Mouse (Mus musculus): ENCODE measurements at regions not wholly inside any gene's neighbourhood (a gene's known extent, or its start where the extent isn't known, plus 50 kb on each side); places are given as distances from the start of the nearest gene placed in this dataset.

GRCm38 (mm10) chr3:9168955-9169354, 440.9 kb downstream of the Zfp704 start:
- TF ChIP-seq CTCF (IDR thresholded peaks at IDR 0.05; ENCODE audit: low read depth, low read length), result no peak
- no peak for TF ChIP-seq TAL1 (conservative IDR thresholded peaks at IDR 0.05; ENCODE audit: low read depth, low read length)
- TF ChIP-seq GATA2 (IDR thresholded peaks at IDR 0.05; ENCODE audit: borderline replicate concordance, low read depth, low read length), result no peak
- TF ChIP-seq POLR2AphosphoS5 (IDR thresholded peaks at IDR 0.05; ENCODE audit: insufficient replicate concordance, low read depth, low read length), result no peak
